Comparison of ENCODE assay signal across 12 mouse cellular contexts in genomic region chr5:137087410-137087809, GRCm38 (mm10). TPM values are rescaled to one million over a fixed set of nuclear protein-coding genes. Genes with fewer than 3 reads are reported as not detected.
DNase-seq lines count a peak whose midpoint lies in the region; ATAC-seq and TF ChIP-seq lines count a peak whose summit lies in the region.
"Had no signal": no experiment of that assay in that cellular context is flagged by ENCODE, and none has a peak within 500 bp of the region (broad histone marks: within the 10 kb centered on the region; RNA-seq: fewer than 3 reads in every experiment).

No protein-coding gene starts in this region.

- H3K36me3 ChIP-seq in heart, adult 2 months (ENCODE audit: control insufficient read depth, insufficient read depth, low read length): no peaks in the 10 kb centered on the region
- no peaks in the 10 kb centered on the region for H3K36me3 ChIP-seq in kidney, adult 2 months (ENCODE audit: control insufficient read depth, insufficient read depth, low read length)
- H3K36me3 ChIP-seq in lung, embryonic 16.5 days (ENCODE audit: control insufficient read depth, insufficient read depth, low read length): no peaks in the 10 kb centered on the region
- H3K36me3 ChIP-seq: liver, embryonic 13.5 days had no signal

- DNase-seq in gastrocnemius, adult 2 months: peak; percentile 62
- DNase-seq in gastrocnemius, adult 8-10 months (ENCODE audit: low spot score in 2 of 2): no peak
- peak; percentile 70 to 77 for DNase-seq in heart, adult 2 months
- peak; percentile 91 for DNase-seq in kidney, adult 2 months
- DNase-seq in ovary, postnatal 36 days (ENCODE audit: low spot score): no peak
- DNase-seq in retina, postnatal 1 day: no peak
- DNase-seq in B cell, adult 2 months: no peak
- DNase-seq: liver, embryonic 13.5 days had no signal

- intact Hi-C loops in gastrocnemius, adult 2 months (cut with DNase I): no loop called here
- intact Hi-C loops in heart, adult 2 months (cut with DNase I): no loop called here

- H3K4me2 ChIP-seq in lung, embryonic 16.5 days (ENCODE audit: low read depth, low read length): no peak overlapping the region
- H3K4me2 ChIP-seq: liver, embryonic 13.5 days had no signal

- 39% methylated on average over 8 of the region's 8 CpGs for WGBS in heart, adult 2 months
- 66% methylated on average over 8 of the region's 8 CpGs for WGBS in kidney, adult 2 months
- WGBS in lung, embryonic 16.5 days: 60% methylated on average over 8 of the region's 8 CpGs

- H3K9ac ChIP-seq in heart, adult 2 months (ENCODE audit: low read depth, low read length): no peak overlapping the region
- H3K9ac ChIP-seq in lung, embryonic 16.5 days (ENCODE audit: low read length): no peak overlapping the region
- H3K9ac ChIP-seq: liver, embryonic 13.5 days had no signal

- H3K9me3 ChIP-seq in lung, embryonic 16.5 days (ENCODE audit: control insufficient read depth, low read length): no peaks in the 10 kb centered on the region
- H3K9me3 ChIP-seq: liver, embryonic 13.5 days had no signal

- H3K4me3 ChIP-seq in gastrocnemius, adult 2 months: no peak overlapping the region
- H3K4me3 ChIP-seq in heart, adult 2 months: no peak overlapping the region
- H3K4me3 ChIP-seq in kidney, adult 2 months (ENCODE audit: insufficient read depth, low read depth, low read length): no peak overlapping the region
- H3K4me3 ChIP-seq in lung, embryonic 16.5 days (ENCODE audit: low read length): no peak overlapping the region
- H3K4me3 ChIP-seq: layer of hippocampus, adult 2 months; liver, embryonic 13.5 days had no signal

- no peak for TF ChIP-seq POLR2A in heart, adult 2 months (IDR thresholded peaks at IDR 0.05; ENCODE audit: insufficient read depth, low read depth, low read length)
- no peak for TF ChIP-seq POLR2A in kidney, adult 2 months (IDR thresholded peaks at IDR 0.05; ENCODE audit: low read depth, low read length)

- peak; percentile 94 for TF ChIP-seq EP300 in heart, adult 2 months (IDR thresholded peaks at IDR 0.05; ENCODE audit: insufficient read depth, low read depth, low read length)

- no peaks in the 10 kb centered on the region for H3K27me3 ChIP-seq in heart, adult 2 months (ENCODE audit: control insufficient read depth, insufficient read depth, low read length)
- no peaks in the 10 kb centered on the region for H3K27me3 ChIP-seq in kidney, adult 2 months (replicated peaks; ENCODE audit: control insufficient read depth, insufficient read depth, low read length)
- H3K27me3 ChIP-seq in lung, embryonic 16.5 days (ENCODE audit: control insufficient read depth, insufficient read depth, low read depth, low read length): no peaks in the 10 kb centered on the region
- H3K27me3 ChIP-seq: liver, embryonic 13.5 days had no signal

- H3K4me1 ChIP-seq in heart, adult 2 months (ENCODE audit: control insufficient read depth, insufficient read depth, low read length): peaks cover 3% of the 10 kb centered on the region
- no peaks in the 10 kb centered on the region; the same call in 1 of the 2 replicates for H3K4me1 ChIP-seq in kidney, adult 2 months (ENCODE audit: control insufficient read depth, insufficient read depth, low read length)
- H3K4me1 ChIP-seq in lung, embryonic 16.5 days (replicated peaks; ENCODE audit: control insufficient read depth, insufficient read depth, low read length): no peaks in the 10 kb centered on the region

- peak; percentile 70 for ATAC-seq in lung, embryonic 16.5 days (ENCODE audit: low read depth)

- H3K27ac ChIP-seq in gastrocnemius, adult 2 months: no peak overlapping the region
- H3K27ac ChIP-seq in heart, adult 2 months: no peak overlapping the region
- H3K27ac ChIP-seq in kidney, adult 2 months (ENCODE audit: insufficient read depth, low read depth, low read length): peak overlapping the region; percentile 1; the same call in 1 of the 2 replicates
- H3K27ac ChIP-seq in lung, embryonic 16.5 days (ENCODE audit: low read length): peak overlapping the region; percentile 65
- H3K27ac ChIP-seq: layer of hippocampus, adult 2 months; liver, embryonic 13.5 days had no signal

- H3K79me2 ChIP-seq in heart, adult 2 months (replicated peaks; ENCODE audit: control insufficient read depth, insufficient read depth, low read length): no peaks in the 10 kb centered on the region

- TF ChIP-seq CTCF in gastrocnemius, adult 2 months (IDR thresholded peaks at IDR 0.05): no peak
- TF ChIP-seq CTCF in heart, adult 2 months (IDR thresholded peaks at IDR 0.05): no peak
- no peak for TF ChIP-seq CTCF in kidney, adult 2 months (conservative IDR thresholded peaks at IDR 0.05; ENCODE audit: insufficient read depth, insufficient read length, low read depth, low read length)

RNA-seq across cellular contexts. Expression of gene Serpine1, which starts 15.3 kb away (rescaled TPM):
- total RNA-seq in gastrocnemius, adult 2 months (2021): 1 to 10 TPM; 2.5 to 2.8 TPM
- total RNA-seq in gastrocnemius, adult 8-10 months (2022): 1 to 10 TPM; 1.8 to 7.5 (median 6.2) TPM
- 10 to 100 TPM; 24.0 to 29.6 TPM for total RNA-seq in heart, adult 2 months (2021)
- 21.9 and 41.8 TPM in 2 replicates for polyA plus RNA-seq in heart, adult 2 months (2012; rRNA removed)
- 1.1 and 2.1 TPM in 2 replicates for polyA plus RNA-seq in kidney, adult 2 months (2012; rRNA removed)
- polyA plus RNA-seq in lung, embryonic 16.5 days (2015; fragmentation: Nextera tagmentation; extraction: Ambion mirVana): 0.93 and 1.1 TPM in 2 replicates
- total RNA-seq: common myeloid progenitor, adult 5-6 weeks; hematopoietic stem cell, adult 5-6 weeks had no signal

RNA-seq across cellular contexts. Expression of gene Trim56, which starts 28.6 kb away (rescaled TPM):
- 1 to 10 TPM; 7.5 to 9.3 TPM for total RNA-seq in gastrocnemius, adult 2 months (2021)
- 1 to 10 TPM; 6.5 to 9.0 (median 7.8) TPM for total RNA-seq in gastrocnemius, adult 8-10 months (2022)
- 10 to 100 TPM; 19.0 to 22.2 TPM for total RNA-seq in heart, adult 2 months (2021)
- polyA plus RNA-seq in heart, adult 2 months (2012; rRNA removed): 6.9 and 7.5 TPM in 2 replicates
- polyA plus RNA-seq in kidney, adult 2 months (2012; rRNA removed): 10.2 and 14.4 TPM in 2 replicates
- 12.2 and 13.5 TPM in 2 replicates for polyA plus RNA-seq in lung, embryonic 16.5 days (2015; fragmentation: Nextera tagmentation; extraction: Ambion mirVana)

RNA-seq across cellular contexts. Expression of gene Ap1s1, which starts 41.5 kb away (rescaled TPM):
- 10 to 100 TPM; 12.4 to 19.2 TPM for total RNA-seq in gastrocnemius, adult 2 months (2021)
- 10 to 100 TPM; 15.4 to 22.0 (median 17.8) TPM for total RNA-seq in gastrocnemius, adult 8-10 months (2022)
- 10 to 100 TPM; 33.9 to 36.8 TPM for total RNA-seq in heart, adult 2 months (2021)
- 23.4 and 38.6 TPM in 2 replicates for polyA plus RNA-seq in heart, adult 2 months (2012; rRNA removed)
- polyA plus RNA-seq in kidney, adult 2 months (2012; rRNA removed): 57.7 and 67.0 TPM in 2 replicates
- 191 and 206 TPM in 2 replicates for polyA plus RNA-seq in lung, embryonic 16.5 days (2015; fragmentation: Nextera tagmentation; extraction: Ambion mirVana)

Comparison
In these comparisons a context has a peak if more than half of its experiments do, and no peak if none do; other contexts are left out.
1. DNase-seq: peak in gastrocnemius, adult 2 months (single experiment), heart, adult 2 months (2 of 2) and kidney, adult 2 months (single experiment); none in gastrocnemius, adult 8-10 months (0 of 2), ovary, postnatal 36 days (single experiment), retina, postnatal 1 day (single experiment) and B cell, adult 2 months (0 of 2).
2. H3K27ac ChIP-seq: peak in kidney, adult 2 months (single experiment) and lung, embryonic 16.5 days (single experiment); none in gastrocnemius, adult 2 months (single experiment) and heart, adult 2 months (single experiment).